Mouse (Mus musculus): ENCODE results near the gene Rac1.
"Not testable (repeated sequence)": the region's sequence is repeated elsewhere in the genome, so short reads cannot be mapped to it uniquely, and the experiment has no call there.

Rac1 gene

GRCm38 (mm10) chr5:143525454-143526225 lies 2.2 kb downstream of the Rac1 start:
- no peak for DNase-seq (ENCODE audit: low read depth, low spot score)

- no peak for DNase-seq (ENCODE audit: low read depth, low spot score)
Measured at GRCm38 (mm10) chr5:143522882-143523281, 5.0 kb downstream of the Rac1 start.

GRCm38 (mm10) chr5:143520415-143520814 lies 7.4 kb downstream of the Rac1 start:
- DNase-seq (ENCODE audit: low read depth, low spot score), result no peak

- peak; percentile 48 for DNase-seq (ENCODE audit: low read depth, low spot score)
Measured at GRCm38 (mm10) chr5:143518045-143518591, 9.7 kb downstream of the Rac1 start.

GRCm38 (mm10) chr5:143517436-143517835 lies 10.4 kb downstream of the Rac1 start:
- no peak for DNase-seq (ENCODE audit: low read depth, low spot score)

GRCm38 (mm10) chr5:143517005-143517404 lies 10.8 kb downstream of the Rac1 start:
- no peak for DNase-seq (ENCODE audit: low read depth, low spot score)

GRCm38 (mm10) chr5:143514878-143515277 lies 13.0 kb downstream of the Rac1 start:
- no peak for DNase-seq (ENCODE audit: low read depth, low spot score)

- no peak for DNase-seq (ENCODE audit: low read depth, low spot score)
Measured at GRCm38 (mm10) chr5:143512305-143512704, 15.5 kb downstream of the Rac1 start.

GRCm38 (mm10) chr5:143511577-143511976 lies 16.3 kb downstream of the Rac1 start:
- DNase-seq (ENCODE audit: low read depth, low spot score), result no peak

- no peak for DNase-seq (ENCODE audit: low read depth, low spot score)
Measured at GRCm38 (mm10) chr5:143509737-143510136, 18.1 kb downstream of the Rac1 start.

- DNase-seq (ENCODE audit: low read depth, low spot score), result no peak
Measured at GRCm38 (mm10) chr5:143509294-143509693, 18.5 kb downstream of the Rac1 start.

- DNase-seq (ENCODE audit: low read depth, low spot score), result no peak
Measured at GRCm38 (mm10) chr5:143505545-143505944, 22.3 kb downstream of the Rac1 start.

- DNase-seq (ENCODE audit: low read depth, low spot score), result no peak
Measured at GRCm38 (mm10) chr5:143505056-143505455, 22.8 kb downstream of the Rac1 start.

GRCm38 (mm10) chr5:143504453-143504852 lies 23.4 kb downstream of the Rac1 start:
- peak; percentile 56 for DNase-seq (ENCODE audit: low read depth, low spot score)

GRCm38 (mm10) chr5:143503740-143504139 lies 24.1 kb downstream of the Rac1 start:
- no peak for DNase-seq (ENCODE audit: low read depth, low spot score)

GRCm38 (mm10) chr5:143502899-143503557 lies 24.8 kb downstream of the Rac1 start:
- DNase-seq (ENCODE audit: low read depth, low spot score), result no peak

GRCm38 (mm10) chr5:143501649-143502048 lies 26.2 kb downstream of the Rac1 start:
- no peak for DNase-seq (ENCODE audit: low read depth, low spot score)

- no peak for DNase-seq (ENCODE audit: low read depth, low spot score)
Measured at GRCm38 (mm10) chr5:143501140-143501539, 26.7 kb downstream of the Rac1 start.

GRCm38 (mm10) chr5:143500711-143501110 lies 27.1 kb downstream of the Rac1 start:
- not testable (repeated sequence) for DNase-seq (ENCODE audit: low read depth, low spot score)

GRCm38 (mm10) chr5:143499686-143500085 lies 28.1 kb downstream of the Rac1 start:
- no peak for DNase-seq (ENCODE audit: low read depth, low spot score)

GRCm38 (mm10) chr5:143499197-143499596 lies 28.6 kb downstream of the Rac1 start:
- DNase-seq (ENCODE audit: low read depth, low spot score), result no peak

- no peak for DNase-seq (ENCODE audit: low read depth, low spot score)
Measured at GRCm38 (mm10) chr5:143497451-143497850, 30.4 kb downstream of the Rac1 start.

GRCm38 (mm10) chr5:143495708-143496107 lies 32.1 kb downstream of the Rac1 start:
- DNase-seq (ENCODE audit: low read depth, low spot score), result no peak
